Mouse (Mus musculus) retina, adult 2 months (tissue): ENCODE data around the gene D11Wsu47e.

Source experiments
- DNase-seq: peaks from one replicate; pipeline ENCODE4 v3.0.0-alpha.2; 2012; ENCODE audit warnings: low read depth, low spot score

The D11Wsu47e gene

DNA sequence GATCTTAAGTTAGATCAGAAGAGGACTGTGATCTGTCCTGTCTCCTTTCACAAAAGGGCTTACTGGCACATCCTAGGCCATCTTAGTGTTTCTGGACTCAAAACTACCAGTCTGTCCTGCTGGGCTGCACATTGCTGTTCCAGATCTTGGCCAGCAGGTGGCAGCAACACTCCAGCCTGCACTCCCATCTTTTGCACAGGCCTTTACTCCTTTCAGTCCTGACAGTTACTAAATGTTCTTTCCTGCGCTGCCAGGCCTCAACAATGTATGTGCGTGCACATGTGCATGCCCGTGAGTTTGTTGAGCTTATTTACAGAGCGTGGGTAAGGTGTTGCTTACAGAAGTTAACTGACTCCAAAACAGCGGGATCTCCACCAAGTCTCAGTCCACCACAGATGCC lies 19.5 kb downstream of the D11Wsu47e start:
- DNase-seq, result peak; percentile 53

DNA sequence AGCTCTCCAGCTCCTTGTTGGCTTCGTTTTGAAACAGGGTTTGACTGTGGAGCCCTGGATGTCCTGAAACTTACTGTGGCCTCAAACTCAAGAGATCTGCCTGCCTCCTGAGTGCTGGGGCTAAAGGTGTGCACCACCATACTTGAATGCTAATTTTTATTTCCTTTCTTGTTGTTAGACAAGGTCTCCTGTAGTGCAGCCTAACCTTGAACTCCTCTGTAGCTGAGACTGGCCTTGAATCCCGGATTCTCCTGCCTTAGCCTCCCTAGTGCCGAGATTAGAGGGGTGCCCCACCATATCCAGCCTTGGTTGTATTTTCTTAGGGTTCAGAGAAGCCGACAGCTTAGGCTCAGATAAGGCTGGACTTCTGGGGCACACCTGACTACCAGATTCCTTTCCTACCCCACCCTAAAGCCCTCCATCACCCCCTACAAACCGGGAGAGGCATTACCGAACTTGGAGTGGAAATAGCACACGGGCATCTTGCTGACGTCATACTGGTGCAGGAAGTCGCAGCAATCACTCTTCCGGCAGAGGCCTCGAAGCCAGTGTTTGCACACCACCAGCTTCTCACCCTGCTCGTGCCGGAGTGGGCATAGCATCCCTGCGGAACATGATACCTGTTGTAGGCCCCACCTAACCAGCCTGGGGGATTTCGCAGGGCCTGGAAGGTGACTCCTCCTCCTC lies 21.9 kb downstream of the D11Wsu47e start:
- no peak for DNase-seq

DNA sequence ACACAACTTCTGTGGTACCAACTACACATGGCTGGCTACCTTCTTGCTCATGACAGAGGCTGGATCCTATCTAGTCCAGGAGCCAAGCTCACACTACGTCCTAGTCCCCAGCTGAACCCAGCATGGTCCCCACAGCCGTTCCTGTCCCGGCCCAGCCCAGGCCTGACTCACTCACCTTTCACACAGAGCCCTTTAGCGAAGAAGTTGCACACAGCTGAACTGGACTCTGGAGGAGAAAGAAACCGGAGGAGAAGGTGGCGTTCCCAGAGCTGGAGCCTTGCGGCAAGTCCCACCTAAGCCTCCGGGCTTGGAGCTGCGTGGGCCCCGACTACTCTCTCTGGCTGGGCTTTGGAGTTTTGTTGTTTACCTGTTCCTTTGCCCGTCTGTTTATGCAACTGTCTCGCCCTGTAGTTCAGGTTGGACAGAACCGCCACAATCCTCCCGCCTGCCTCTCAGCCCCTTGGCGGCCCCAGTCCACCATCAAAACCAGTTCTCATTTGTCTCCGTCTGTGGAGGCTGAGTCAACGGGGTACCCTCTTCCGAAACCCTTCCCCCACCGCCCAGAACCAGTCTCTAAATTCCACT lies 24.5 kb downstream of the D11Wsu47e start:
- DNase-seq, result no peak

DNA sequence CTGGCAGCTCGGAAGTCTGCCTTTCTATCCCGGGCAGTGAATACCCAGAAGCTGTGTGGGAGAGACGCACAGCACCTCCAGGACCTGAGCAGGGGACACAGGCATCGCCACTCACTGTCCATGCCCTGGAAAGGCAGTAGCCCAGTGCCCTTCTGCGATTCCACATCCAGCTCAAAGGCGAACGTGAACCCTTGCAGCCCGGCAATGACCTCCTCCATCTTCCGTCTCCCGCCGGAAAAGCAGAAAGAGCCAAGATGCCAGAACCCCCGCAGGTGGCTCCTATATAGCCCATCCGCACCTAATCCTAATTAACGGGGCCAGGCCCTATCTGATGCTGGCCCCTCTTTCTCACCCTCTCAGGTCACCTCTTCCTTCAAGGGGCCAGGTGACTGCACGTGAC lies 25.1 kb downstream of the D11Wsu47e start:
- DNase-seq, result no peak

DNA sequence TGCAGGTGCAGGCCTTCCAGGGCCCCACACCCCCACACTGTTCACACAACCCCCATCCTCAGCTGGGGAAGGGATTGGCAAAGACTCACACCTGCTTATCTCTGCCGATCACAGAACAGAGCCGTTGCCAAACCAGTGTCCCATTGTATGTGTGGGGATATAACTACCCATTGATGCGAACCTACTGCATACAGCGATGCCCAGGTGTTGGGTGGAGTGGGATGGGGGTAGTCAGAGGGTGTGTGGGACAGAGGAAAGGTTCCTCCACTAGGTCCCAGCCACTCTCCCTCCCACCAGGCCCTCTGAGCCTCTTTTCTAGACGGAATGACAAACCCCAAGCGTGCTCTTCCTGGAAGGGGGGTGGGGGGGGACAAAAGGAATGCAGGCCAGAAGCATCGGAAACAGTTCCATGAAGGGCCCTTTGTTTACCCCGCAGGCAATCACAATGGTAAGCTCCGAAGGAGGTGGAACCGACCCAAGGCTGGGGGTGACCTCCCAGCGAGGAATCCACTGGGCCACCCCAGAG lies 25.6 kb downstream of the D11Wsu47e start, which contains the start of gene Cpsf4l:
Gene Cpsf4l, minus strand, starts transcription at position 287 of the 526 bp plus-strand sequence.
- DNase-seq, result no peak

DNA sequence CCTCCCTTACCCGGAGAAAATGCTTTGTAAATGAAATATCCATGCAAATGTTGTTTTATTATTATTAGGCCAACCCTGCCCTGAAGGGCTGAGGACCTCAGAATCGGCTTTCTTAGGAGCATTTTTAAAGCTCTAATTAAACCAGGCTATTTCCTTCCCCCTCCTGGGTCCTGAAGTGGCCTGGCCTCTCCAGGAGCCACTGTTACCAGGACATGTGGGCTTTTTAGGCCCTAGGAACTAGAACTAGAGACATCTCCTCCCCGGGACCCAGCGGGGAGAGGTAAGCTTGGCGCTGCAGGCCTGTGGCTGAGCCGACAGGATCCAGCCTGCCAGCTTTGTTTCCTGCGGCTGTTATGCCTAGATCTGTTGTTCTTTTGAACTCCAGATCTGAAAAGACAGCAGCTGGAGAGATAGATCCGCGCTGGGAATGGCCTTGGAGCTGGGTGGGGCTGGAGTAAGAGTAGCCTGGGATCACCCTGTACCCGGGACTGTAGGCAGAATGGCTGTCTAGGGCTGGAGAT lies 26.1 kb downstream of the D11Wsu47e start:
- DNase-seq, result no peak

DNA sequence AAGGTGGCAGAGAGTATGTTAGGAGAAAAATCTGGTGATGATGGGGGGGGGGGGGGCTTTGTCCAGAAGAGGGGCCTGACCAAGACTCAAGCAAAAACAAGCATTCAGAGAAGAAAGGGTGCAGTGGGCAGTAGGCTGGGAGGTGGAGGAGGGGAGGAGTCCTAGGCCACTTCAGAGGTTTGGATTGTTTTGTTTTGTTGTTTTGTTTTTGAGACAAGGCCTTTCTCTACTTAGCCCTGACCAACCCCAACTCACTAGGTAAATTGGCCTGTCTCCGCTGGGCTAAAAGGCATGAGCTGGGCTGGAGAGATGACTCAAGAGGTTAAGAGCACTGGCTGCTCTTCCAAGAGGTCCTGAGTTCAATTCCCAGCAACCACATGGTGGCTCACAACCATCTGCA lies 26.8 kb downstream of the D11Wsu47e start:
- no peak for DNase-seq

DNA sequence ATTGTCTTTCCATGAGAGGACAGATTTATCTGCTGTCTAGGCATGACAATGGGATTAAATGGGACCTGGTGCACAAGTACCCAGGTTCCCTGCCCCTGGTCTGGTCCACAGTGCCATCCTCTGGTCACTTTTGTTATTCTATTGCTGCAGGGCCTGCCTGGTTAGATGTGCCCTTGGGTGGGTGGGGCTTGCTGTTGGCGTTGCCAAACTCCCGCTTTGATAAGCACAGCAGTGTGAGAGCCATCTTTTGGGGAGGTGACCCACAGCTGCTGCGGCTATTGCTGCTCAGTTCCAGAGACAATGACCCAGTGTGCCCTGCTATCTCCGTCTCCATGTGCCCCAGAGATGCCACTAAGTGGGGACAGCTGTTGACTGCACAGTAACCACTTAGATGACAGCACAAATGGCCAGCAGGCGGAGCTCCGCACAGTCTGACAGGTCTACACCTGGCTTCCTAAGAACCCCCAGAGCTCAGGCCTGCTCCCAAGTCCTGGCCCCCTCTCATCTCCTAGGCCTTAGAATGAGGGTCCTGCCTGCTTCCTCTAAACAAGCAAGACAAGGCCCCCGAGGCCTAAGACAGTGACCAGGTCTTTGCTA lies 31.0 kb downstream of the D11Wsu47e start:
- DNase-seq, result no peak

DNA sequence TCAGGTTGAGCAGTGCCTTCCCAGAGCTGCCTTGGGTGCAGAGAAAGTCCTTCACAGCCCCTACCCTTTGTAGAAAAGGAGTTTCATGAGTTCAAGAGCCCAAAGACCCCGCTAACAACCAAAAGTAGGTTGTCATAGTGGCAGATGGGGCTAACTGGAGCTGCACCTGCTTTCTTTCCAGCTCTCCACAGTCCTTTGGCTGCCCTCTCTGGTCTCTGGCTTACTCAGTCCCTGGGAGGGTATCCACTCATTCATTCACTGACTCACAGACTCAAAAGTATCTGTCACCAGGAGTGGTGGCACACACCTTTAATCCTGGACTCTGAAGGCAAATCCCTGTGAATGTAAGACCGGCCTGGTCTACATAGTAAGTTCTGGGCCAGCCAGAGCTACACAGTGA lies 31.9 kb downstream of the D11Wsu47e start:
- no peak for DNase-seq

DNA sequence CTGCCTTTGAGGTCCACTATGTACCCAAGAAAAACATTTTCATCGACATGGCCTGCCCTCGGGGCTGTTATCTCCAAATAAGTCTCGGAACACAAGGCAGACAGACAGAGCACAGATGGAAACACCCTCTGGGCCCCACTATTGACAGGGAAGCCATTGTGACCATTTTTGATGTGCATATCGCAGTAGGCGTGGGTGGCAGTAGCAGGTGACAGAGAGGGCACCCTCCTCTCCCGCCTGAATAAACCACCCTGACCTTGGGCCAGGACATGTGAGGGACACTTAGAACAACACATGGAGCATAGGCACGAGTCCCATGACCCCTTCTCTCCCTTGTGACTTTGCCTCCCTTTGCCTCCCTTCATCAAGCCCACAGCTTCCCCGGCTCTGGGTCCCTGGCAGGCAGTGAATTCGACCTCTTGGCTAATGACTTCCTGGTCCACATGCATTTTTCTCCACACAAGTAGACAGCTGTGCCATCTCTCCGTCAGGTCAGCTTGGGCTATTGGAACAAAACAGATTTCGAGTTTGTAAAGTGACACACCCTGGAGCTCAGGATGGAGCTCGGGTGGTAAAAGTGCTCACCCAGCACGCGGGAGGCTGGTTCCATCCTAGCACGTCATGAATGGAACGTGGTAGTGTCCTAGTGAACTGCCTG lies 33.7 kb downstream of the D11Wsu47e start:
- DNase-seq, result no peak

DNA sequence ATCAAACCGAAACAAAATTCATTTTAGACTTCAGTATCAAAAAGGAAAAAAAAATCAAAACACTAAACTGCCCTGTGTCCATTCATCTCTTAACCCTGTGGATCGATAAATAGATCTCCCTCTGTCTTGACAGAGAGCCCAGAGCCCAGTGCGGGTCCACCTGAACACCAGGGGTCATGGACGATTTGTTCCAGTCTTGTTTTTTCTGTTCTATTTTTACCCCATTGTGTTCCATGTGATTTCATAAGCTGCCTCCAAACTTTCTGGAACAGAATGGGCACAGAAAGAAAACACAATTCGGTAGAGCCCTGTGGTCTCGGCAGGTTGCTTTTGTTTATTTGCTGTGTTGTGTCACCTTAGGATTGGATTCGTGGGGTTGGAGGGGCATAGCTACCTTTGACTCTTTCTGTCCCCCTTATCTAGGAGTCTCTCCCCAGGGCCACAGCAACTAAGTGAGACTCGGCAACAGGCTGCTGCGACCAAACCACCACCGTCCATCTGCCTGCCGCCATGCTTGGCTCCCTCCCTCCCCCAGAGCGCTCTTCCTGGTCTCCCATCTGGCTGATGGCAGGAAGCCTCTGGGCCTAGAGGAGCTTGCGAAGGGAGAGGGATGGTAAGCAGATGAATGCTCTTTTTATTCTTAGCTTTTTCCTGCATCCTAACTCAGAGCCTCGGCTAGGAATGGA lies 38.3 kb downstream of the D11Wsu47e start:
- DNase-seq, result no peak

DNA sequence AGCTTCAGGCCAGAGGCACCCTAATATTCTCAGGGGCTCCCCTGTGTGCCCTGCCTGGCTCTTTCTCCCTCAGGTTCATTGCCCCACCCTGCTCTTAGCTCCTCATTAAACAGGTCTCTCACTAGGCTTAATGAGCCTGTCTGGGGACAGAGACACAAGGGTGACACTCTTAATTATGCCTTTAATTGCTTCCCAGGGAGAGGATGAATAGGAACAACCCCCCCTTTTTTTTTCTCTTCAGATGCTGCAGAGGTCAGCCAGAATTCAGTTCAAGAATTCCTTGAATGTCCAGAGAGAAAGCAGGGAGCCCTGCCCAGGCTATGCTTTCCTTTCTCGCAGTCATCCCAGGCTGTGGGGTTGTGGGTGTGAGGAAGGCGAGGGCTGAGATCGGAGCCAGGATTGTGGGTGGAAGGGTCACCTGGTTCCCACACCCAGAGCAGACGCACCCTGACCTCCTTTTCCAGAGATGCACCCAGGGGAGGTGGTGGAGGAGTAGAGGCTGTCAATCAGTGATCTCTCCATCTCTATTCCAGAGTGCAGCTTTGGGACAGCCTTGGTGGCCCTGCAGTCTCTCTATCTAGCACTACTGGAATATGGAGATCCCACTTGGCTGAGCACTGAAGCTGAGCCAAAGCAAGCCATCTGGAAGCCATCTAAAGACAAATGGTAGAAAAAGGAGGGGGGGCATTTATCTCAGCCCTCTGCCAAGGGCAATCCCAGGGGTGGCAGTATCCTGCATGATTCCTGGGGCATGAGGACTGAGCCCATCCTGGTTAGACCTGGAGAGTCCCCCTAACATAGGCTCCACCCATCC lies 41.2 kb downstream of the D11Wsu47e start:
- DNase-seq, result no peak

DNA sequence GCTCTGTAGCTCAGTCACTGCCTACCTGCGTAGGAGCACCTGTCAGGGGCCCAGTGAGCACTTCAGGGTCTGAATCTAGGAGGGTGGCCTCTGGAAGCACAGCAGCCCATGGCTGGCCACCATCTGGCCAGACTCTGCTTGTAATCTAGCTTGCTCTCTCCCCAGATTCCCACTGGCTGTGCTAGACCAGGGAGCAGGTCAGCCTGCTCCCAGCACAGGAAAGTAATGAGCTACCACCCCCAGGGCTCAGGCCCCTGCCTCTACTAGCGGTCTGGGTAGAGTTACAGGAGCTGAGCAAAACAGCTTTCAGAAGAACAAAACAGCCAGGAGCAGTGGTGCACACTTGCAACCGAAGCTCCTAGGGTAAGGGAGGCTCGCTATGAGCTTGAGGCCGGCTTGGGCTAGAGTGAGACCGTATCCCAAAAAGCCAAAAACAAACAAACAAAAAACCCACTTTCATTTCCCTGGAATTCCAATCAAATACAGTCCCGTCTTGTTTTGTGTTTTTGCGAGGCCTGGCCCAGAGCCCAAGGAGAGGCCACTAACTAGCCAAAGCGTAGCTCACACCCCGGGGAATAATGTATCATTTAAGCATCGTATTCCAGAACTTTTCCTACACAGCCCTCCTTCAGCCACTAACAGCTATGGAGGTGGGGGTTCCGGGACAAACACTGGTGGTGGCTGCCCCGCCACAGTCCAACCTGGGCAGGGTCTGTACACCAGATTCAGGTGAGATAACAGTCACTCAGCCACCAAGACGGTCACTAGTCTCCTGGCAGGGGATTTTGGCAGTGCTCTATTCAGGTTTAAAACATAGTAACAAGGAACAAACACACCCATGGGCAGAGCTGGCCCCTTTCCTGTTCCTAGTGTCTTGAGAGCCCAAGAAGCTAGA lies 43.0 kb downstream of the D11Wsu47e start:
- no peak for DNase-seq

DNA sequence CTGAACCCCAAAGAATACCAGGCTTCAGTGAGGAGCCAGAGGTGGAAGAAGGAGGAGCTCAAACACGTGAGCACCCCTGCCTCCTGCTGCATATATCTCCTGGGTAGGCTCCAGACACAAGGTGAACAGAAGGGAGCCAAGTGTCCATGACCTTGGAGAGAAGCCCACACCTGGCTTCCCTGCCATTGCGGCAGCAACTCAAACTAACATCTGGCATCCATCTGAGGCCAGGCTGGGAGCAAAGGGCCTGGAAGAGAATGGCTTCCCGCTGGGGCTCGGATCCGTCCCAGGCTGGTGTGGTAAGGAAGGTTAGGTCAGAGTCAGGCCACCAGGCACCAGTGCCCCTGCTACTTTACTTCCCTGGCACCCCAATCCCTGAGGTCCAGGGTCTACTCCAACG lies 43.8 kb downstream of the D11Wsu47e start:
- DNase-seq, result no peak

DNA sequence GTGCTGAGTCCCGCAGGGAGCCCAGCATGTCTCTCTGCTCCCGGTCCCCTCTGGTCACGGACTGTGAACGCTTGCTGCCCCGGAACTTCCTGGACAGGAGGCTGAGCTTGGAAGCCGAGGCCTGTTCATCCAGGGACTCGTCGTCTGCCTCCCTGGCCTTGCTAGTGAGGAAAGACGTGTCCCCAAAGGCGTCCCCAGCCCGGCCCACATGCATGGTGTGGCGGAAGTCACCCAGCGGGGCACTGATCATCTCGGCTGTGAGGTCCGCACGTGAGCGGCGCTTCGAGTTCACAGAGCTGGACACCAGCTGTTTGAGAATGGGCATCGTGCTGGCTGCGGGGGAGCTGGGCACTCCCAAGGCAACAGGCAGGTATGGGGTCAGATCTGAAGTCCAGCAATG lies 45.0 kb downstream of the D11Wsu47e start:
- no peak for DNase-seq

DNA sequence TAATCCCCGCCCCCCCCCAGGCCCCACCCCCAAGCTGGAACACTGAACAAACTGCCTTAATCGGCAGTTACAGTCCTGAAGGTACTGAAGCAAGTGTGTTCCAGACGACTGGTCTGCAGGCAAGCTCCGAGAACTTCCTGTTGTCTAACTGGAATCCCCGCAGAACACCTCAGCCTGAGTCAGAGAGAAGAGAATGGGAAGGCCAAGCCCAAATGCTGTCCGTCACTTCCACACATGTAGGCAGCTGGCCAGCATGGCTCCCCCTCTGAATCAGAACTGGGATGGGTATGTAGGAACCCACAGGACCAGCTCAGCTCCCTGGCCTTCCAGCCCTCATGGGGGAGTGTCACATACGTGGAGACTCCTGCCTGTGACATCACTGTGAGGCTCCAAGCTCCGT lies 45.7 kb downstream of the D11Wsu47e start:
- DNase-seq, result no peak

DNA sequence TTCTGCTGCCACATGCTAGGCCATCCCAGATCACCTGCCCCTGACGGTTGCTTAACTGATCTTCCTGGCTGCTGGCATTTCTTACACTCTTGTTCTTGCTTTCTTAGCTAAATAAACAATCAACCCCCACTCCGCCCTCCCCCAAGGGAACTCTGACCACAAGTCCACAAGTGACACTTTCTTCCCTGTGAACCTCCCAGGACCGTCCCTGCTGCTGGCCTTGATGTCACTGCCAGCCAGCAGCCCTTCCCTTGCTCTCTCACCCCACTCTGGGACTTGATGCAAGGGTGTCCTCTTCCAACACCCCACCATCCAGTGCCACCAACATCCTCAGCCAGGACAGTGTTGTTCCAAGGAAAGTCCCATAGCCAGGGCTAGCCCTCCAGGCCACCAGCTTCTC lies 46.7 kb downstream of the D11Wsu47e start:
- no peak for DNase-seq

DNA sequence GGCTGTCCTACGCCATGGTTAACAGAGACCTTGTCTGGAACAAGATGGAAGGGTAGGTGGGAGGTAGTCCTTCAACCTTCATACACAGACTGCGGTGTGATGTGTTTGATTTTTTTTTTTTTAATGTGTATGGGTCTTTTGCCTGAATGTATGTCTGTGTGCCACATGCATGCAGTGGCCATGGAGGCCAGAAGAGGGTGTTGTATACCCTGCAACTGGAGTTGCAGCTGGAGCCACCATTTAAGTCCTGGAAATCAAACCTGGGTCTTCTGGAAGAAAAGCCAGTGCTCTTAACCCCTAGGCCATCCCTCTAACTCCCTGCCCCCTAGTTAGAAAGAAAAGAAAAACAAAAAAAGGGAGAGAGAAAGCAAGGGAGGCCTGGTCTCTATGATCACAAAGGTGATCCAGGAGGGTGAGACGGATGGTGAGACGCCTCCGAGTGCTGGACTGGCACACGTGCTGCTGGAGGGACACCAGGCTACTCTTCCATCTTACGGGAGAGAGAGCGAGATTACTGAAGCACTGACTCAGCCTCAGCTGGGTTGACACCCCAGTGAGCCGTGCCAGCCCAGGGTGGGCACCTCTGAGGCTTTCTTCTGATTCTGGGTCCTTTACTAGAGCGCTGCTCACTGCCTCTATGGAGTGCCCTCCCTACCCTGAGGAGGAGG lies 47.9 kb downstream of the D11Wsu47e start:
- no peak for DNase-seq
